Mouse (Mus musculus) kidney, postnatal 0 days (tissue): ENCODE data around the gene Rhbdf1. TPM values are rescaled to one million over a fixed set of nuclear protein-coding genes. Genes with fewer than 3 reads are reported as not detected.

ENCODE experiments used
- ATAC-seq: fragments of 200-750 bp; cut with Nextera tagmentation; replicated peaks from 2 replicates; pipeline ENCODE4 v1.8.0; 2017; ENCODE audit warnings: low read depth, moderate number of reproducible peaks, moderate TSS enrichment, moderate library complexity; ENCODE audit not compliant: low FRiP score
- DNase-seq: peaks from one replicate; pipeline ENCODE4 v3.0.0-alpha.2; 2016; ENCODE audit warnings: low spot score
- H3K27ac ChIP-seq: fragments of 300-500 bp; sonication (generic); 2 replicates; pipeline ENCODE4 v1.5.1; 2014; ENCODE audit warnings: mild to moderate bottlenecking
- H3K27me3 ChIP-seq: fragments of 300-500 bp; sonication (generic); 2 replicates; pipeline ENCODE4 v1.6.1; 2014; ENCODE audit warnings: low read length, mixed read lengths; ENCODE audit not compliant: insufficient read depth
- H3K36me3 ChIP-seq: fragments of 300-500 bp; sonication (generic); 2 replicates; pipeline ENCODE4 v1.6.1; 2014; ENCODE audit warnings: low read length, mixed read lengths; ENCODE audit not compliant: insufficient read depth
- H3K4me1 ChIP-seq: fragments of 300-500 bp; sonication (generic); replicated peaks from 2 replicates; pipeline ENCODE4 v1.6.1; 2014; ENCODE audit warnings: antibody characterized with exemption, low read length, mixed read lengths; ENCODE audit not compliant: insufficient read depth
- H3K4me2 ChIP-seq: fragments of 300-500 bp; sonication (generic); 2 replicates; pipeline ENCODE4 v1.6.1; 2014; ENCODE audit warnings: mild to moderate bottlenecking, low read length, moderate library complexity, mixed read lengths
- H3K4me3 ChIP-seq: fragments of 300-500 bp; sonication (generic); replicated peaks from 2 replicates; pipeline ENCODE4 v1.5.1; 2014; ENCODE audit warnings: low read depth, low read length
- H3K9ac ChIP-seq: fragments of 300-500 bp; sonication (generic); 2 replicates; pipeline ENCODE4 v1.6.1; 2014; ENCODE audit warnings: low read depth, low read length
- H3K9me3 ChIP-seq: fragments of 300-500 bp; sonication (generic); replicated peaks from 2 replicates; pipeline ENCODE4 v1.6.1; 2016; ENCODE audit warnings: low read length, inconsistent platforms, mixed read lengths
- CTCF ChIP-seq: IDR thresholded peaks from 2 replicates; pipeline ENCODE4 v1.5.1; 2016; ENCODE audit warnings: antibody characterized with exemption, low read depth, mild to moderate bottlenecking, moderate library complexity
- WGBS: fragments of 180-500 bp; shearing (Covaris S2); extraction: QIAGEN DNeasy Blood & Tissue Kit; methylation state at CpG from one replicate; pipeline ENCODE4 v1.1.7; 2014; 5-methylcytosine and 5-hydroxymethylcytosine counted together
- polyA plus RNA-seq: library from polyadenylated mRNA; unstranded; fragments of >200 nt; fragmentation: Nextera tagmentation; extraction: Ambion mirVana; gene quantifications from 2 replicates; pipeline ENCODE4 v1.2.1, GENCODE M21; 2015

Gene Rhbdf1
- polyA plus RNA-seq, 1 experiment from 2014 or later: 49.3 TPM

DNA sequence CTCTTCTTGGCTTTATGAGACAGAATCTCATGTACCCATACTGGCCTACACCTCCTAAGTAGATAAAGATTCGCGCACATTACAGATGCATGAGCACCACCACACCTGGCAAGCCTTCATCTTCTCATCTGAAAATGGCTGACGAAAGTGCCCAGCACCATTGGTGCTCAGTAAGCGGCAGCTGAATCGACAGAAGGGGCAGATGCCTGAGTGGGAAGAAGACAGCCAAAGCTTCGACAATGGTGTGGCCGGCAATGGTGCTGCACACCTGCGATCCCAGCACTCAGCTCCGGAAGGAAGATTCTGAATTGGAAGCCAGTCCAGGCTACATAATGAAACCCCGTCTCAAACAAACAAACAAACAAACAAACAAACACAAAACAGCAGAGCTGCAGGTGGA, 2.8 kb downstream of the Rhbdf1 start:
- Histone ChIP-seq H3K36me3 (peaks cover 14% of the 10 kb centered on the region), H3K27ac (no peak overlapping the region), H3K9ac (no peak overlapping the region), H3K4me2 (no peak overlapping the region), H3K9me3 (no peaks in the 10 kb centered on the region), H3K27me3 (no peaks in the 10 kb centered on the region), H3K4me3 (no peak overlapping the region), H3K4me1 (peaks cover 22% of the 10 kb centered on the region)
- DNase-seq (no peak), ATAC-seq (no peak)
- WGBS: 89% methylated on average over 10 of the region's 10 CpGs
- TF ChIP-seq CTCF: no peak

DNA sequence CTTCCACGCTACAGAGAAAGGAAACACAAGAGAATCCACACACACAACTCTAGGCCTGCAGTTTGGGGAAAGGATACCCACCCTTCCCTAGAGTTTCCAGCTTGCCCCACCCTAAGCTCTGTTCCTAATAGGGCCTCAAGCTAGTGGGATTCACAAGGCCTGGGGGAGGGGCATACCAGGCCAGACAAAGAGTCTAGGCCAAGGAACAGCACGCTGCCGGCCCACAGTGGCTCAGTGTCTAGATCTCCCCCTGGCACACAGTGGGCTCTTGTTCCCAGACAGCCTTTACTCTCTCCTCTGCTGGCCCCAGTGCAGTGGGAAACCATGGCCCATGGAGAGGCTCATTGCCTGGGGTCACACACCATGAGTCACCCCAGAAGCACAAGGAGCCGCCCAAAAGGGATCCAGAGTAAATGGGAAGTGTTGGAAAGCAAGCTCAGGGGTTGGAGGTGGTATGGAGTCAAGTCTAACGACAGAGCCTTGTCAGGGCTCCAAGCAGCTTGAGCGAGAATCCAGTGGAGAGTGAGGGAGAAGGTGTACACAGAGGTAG, 3.5 kb downstream of the Rhbdf1 start:
- Histone ChIP-seq H3K27me3 (no peaks in the 10 kb centered on the region), H3K4me3 (no peak overlapping the region), H3K9ac (peak overlapping the region; percentile 14; the same call in 1 of the 2 replicates), H3K9me3 (no peaks in the 10 kb centered on the region), H3K27ac (no peak overlapping the region), H3K4me1 (peaks cover 21% of the 10 kb centered on the region), H3K4me2 (no peak overlapping the region), H3K36me3 (peaks cover 21% of the 10 kb centered on the region)
- 71% methylated on average over 6 of the region's 6 CpGs for WGBS
- DNase-seq (no peak), ATAC-seq (no peak)
- no peak for TF ChIP-seq CTCF

GRCm38 (mm10) chr11:32216851-32217250, 5.2 kb downstream of the Rhbdf1 start:
- H3K4me3 ChIP-seq: no peak overlapping the region
- TF ChIP-seq CTCF: peak; percentile 92
- H3K9ac ChIP-seq: no peak overlapping the region
- no peak overlapping the region for H3K4me2 ChIP-seq
- peak; percentile 91 for DNase-seq
- H3K4me1 ChIP-seq: peaks cover 11% of the 10 kb centered on the region; the same call in 1 of the 2 replicates
- WGBS: 16% methylated on average over 8 of the region's 8 CpGs
- no peaks in the 10 kb centered on the region for H3K9me3 ChIP-seq
- 0 out of 2 replicates have a peak, but pooled peaks have one; percentile 27 for ATAC-seq
- H3K27ac ChIP-seq: no peak overlapping the region
- H3K36me3 ChIP-seq: peaks cover 38% of the 10 kb centered on the region
- no peaks in the 10 kb centered on the region for H3K27me3 ChIP-seq

GRCm38 (mm10) chr11:32215372-32216162, 6.5 kb downstream of the Rhbdf1 start:
- H3K4me1 ChIP-seq: peaks cover 6% of the 10 kb centered on the region; the same call in 1 of the 2 replicates
- 89% methylated on average over 18 of the region's 18 CpGs for WGBS
- no peaks in the 10 kb centered on the region for H3K9me3 ChIP-seq
- H3K9ac ChIP-seq: no peak overlapping the region
- ATAC-seq: no peak
- H3K4me3 ChIP-seq: no peak overlapping the region
- no peak overlapping the region for H3K27ac ChIP-seq
- peaks cover 50% of the 10 kb centered on the region for H3K36me3 ChIP-seq
- no peak for TF ChIP-seq CTCF
- no peak for DNase-seq
- no peaks in the 10 kb centered on the region for H3K27me3 ChIP-seq
- H3K4me2 ChIP-seq: no peak overlapping the region

- H3K4me2 ChIP-seq: no peak overlapping the region
- H3K27me3 ChIP-seq: no peaks in the 10 kb centered on the region
- DNase-seq (no peak), ATAC-seq (no peak)
- H3K9me3 ChIP-seq: no peaks in the 10 kb centered on the region
- 85% methylated on average over 9 of the region's 9 CpGs for WGBS
- no peak overlapping the region for H3K27ac ChIP-seq
- peaks cover 68% of the 10 kb centered on the region for H3K36me3 ChIP-seq
- peaks cover 5% of the 10 kb centered on the region; the same call in 1 of the 2 replicates for H3K4me1 ChIP-seq
- H3K9ac ChIP-seq: no peak overlapping the region
- H3K4me3 ChIP-seq: no peak overlapping the region
- TF ChIP-seq CTCF: no peak
These were observed 11.5 kb downstream of the Rhbdf1 start for GRCm38 (mm10) chr11:32210623-32211022.

DNA sequence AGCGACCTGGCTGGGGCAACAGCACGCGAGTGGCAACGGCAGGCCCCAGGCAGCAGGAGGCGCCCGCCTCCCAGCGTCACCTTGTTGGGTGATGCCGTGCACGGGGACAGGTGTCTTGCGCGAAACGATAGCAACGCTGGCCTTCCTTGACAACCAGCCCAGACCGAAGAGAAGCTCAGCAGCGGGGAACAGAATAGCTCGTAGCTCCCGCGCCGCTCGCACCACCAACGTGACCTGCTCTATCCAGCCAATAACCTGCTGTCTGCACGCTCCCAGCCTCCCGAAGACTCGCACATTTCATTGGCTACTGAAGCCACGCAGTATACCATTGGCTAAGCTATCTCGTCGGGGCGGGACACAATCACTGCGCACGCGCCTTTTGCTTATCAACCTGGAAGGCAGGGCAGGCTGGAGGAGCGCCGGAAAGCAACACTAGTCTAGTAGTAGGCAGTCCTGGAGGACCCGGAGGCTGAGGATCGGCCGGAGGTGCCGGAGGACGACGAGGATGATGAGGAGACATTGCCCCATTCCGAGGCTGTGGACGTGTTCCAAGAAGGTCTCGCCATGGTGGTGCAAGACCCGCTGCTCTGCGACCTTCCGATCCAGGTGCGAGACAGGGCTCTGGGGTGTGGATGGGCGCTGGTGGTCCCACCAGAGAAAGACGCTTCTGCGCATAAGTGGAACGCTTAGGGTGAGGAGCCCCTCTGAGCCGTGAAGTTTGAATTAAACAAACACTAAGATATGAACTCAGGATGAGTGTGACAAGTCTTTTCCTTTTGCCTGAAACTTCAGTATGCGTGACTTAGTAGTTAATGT, 16.8 kb downstream of the Rhbdf1 start, which contains the start of gene Snrnp25:
TSS of gene Snrnp25 (plus strand) at position 358 of the 816 bp plus-strand sequence.
- under 1% methylated on average over 52 of the region's 52 CpGs for WGBS
- TF ChIP-seq CTCF: peak; percentile 60
- peak; percentile 100 for ATAC-seq

More for the DNA sequence above, 16.8 kb downstream of the Rhbdf1 start, which contains the start of gene Snrnp25:
- Histone ChIP-seq H3K27me3 (no peaks in the 10 kb centered on the region), H3K4me2 (peak within 1 kb of the TSS; percentile 71), H3K9me3 (no peaks in the 10 kb centered on the region), H3K4me3 (peak within 1 kb of the TSS; percentile 52), H3K9ac (peak within 1 kb of the TSS; percentile 59), H3K4me1 (peaks cover 5% of the 10 kb centered on the region; the same call in 1 of the 2 replicates), H3K36me3 (peaks cover 23% of the 10 kb centered on the region), H3K27ac (no peak within 1 kb of the TSS)
- peak; percentile 99 for DNase-seq
